Mouse (Mus musculus) stomach, embryonic 16.5 days (tissue): Measurements from ENCODE around the gene Dst. TPM values are rescaled to one million over a fixed set of nuclear protein-coding genes. Genes with fewer than 3 reads are reported as not detected.
"Not testable (repeated sequence)": the region's sequence is repeated elsewhere in the genome, so short reads cannot be mapped to it uniquely, and the experiment has no call there.

ENCODE experiments used
- ATAC-seq: fragments of 200-750 bp; cut with Nextera tagmentation; 2 replicates; pipeline ENCODE4 v1.8.0; 2017; ENCODE audit warnings: moderate number of reproducible peaks, moderate TSS enrichment; ENCODE audit not compliant: insufficient read depth, low FRiP score
- H3K27ac ChIP-seq: fragments of 300-500 bp; sonication (generic); 2 replicates; pipeline ENCODE4 v1.5.1; 2014; ENCODE audit warnings: low read length
- H3K27me3 ChIP-seq: fragments of 300-500 bp; sonication (generic); 2 replicates; pipeline ENCODE4 v1.6.1; 2014; ENCODE audit warnings: low read length, control low read depth, mixed read lengths; ENCODE audit not compliant: control insufficient read depth, insufficient read depth
- H3K36me3 ChIP-seq: fragments of 300-500 bp; sonication (generic); 2 replicates; pipeline ENCODE4 v1.6.1; 2014; ENCODE audit warnings: low read length; ENCODE audit not compliant: control insufficient read depth, insufficient read depth
- H3K4me1 ChIP-seq: fragments of 300-500 bp; sonication (generic); 2 replicates; pipeline ENCODE4 v1.6.1; 2014; ENCODE audit warnings: low read length, control low read depth, mixed read lengths; ENCODE audit not compliant: control insufficient read depth, insufficient read depth
- H3K4me2 ChIP-seq: fragments of 300-500 bp; sonication (generic); 2 replicates; pipeline ENCODE4 v1.6.1; 2014; ENCODE audit warnings: low read depth, low read length, mixed read lengths
- H3K4me3 ChIP-seq: fragments of 300-500 bp; sonication (generic); replicated peaks from 2 replicates; pipeline ENCODE4 v1.5.1; 2014; ENCODE audit warnings: mild to moderate bottlenecking, low read length
- H3K9ac ChIP-seq: fragments of 300-500 bp; sonication (generic); 2 replicates; pipeline ENCODE4 v1.6.1; 2014; ENCODE audit warnings: low read length
- H3K9me3 ChIP-seq: fragments of 300-500 bp; sonication (generic); replicated peaks from 2 replicates; pipeline ENCODE4 v1.6.1; 2016; ENCODE audit warnings: low read length, control low read depth; ENCODE audit not compliant: control insufficient read depth
- WGBS: fragments of 180-500 bp; shearing (Covaris S2); extraction: QIAGEN DNeasy Blood & Tissue Kit; methylation state at CpG from one replicate; pipeline ENCODE4 v1.1.7; 2014; 5-methylcytosine and 5-hydroxymethylcytosine counted together
- polyA plus RNA-seq: library from polyadenylated mRNA; unstranded; fragments of >200 nt; fragmentation: Nextera tagmentation; extraction: Ambion mirVana; gene quantifications from 2 replicates; pipeline ENCODE4 v1.2.1, GENCODE M21; 2015

Dst gene
- polyA plus RNA-seq, 1 experiment from 2014 or later, result 27.8 TPM

GRCm38 (mm10) chr1:34304227-34304626, 396.2 kb downstream of the Dst start:
- Histone ChIP-seq H3K4me3 (no peak overlapping the region), H3K36me3 (peaks cover 11% of the 10 kb centered on the region; the same call in 1 of the 2 replicates), H3K4me1 (no peaks in the 10 kb centered on the region), H3K9me3 (no peaks in the 10 kb centered on the region), H3K27me3 (no peaks in the 10 kb centered on the region), H3K4me2 (no peak overlapping the region), H3K27ac (no peak overlapping the region), H3K9ac (no peak overlapping the region)
- no peak for ATAC-seq
- 77% methylated on average over 5 of the region's 5 CpGs for WGBS

- H3K9ac ChIP-seq, result no peak overlapping the region
- 97% methylated on average over 2 of the region's 2 CpGs for WGBS
These were observed 398.7 kb downstream of the Dst start for GRCm38 (mm10) chr1:34306741-34307140.

GRCm38 (mm10) chr1:34307191-34307590, 399.2 kb downstream of the Dst start:
- no peaks in the 10 kb centered on the region for H3K27me3 ChIP-seq
- H3K4me2 ChIP-seq, result no peak overlapping the region
- no peak overlapping the region for H3K27ac ChIP-seq
- no peaks in the 10 kb centered on the region for H3K4me1 ChIP-seq
- no peak for ATAC-seq
- H3K9me3 ChIP-seq, result no peaks in the 10 kb centered on the region
- H3K9ac ChIP-seq, result no peak overlapping the region
- 97% methylated on average over 15 of the region's 15 CpGs for WGBS
- peaks cover 11% of the 10 kb centered on the region; the same call in 1 of the 2 replicates for H3K36me3 ChIP-seq
- no peak overlapping the region for H3K4me3 ChIP-seq

More at GRCm38 (mm10) chr1:34306741-34307140, 398.7 kb downstream of the Dst start:
- no peaks in the 10 kb centered on the region for H3K27me3 ChIP-seq
- H3K4me1 ChIP-seq, result no peaks in the 10 kb centered on the region
- ATAC-seq, result no peak
- H3K9me3 ChIP-seq, result no peaks in the 10 kb centered on the region
- no peak overlapping the region for H3K27ac ChIP-seq
- H3K4me2 ChIP-seq, result no peak overlapping the region
- H3K36me3 ChIP-seq, result peaks cover 11% of the 10 kb centered on the region; the same call in 1 of the 2 replicates
- no peak overlapping the region for H3K4me3 ChIP-seq

GRCm38 (mm10) chr1:34308841-34309240, 400.8 kb downstream of the Dst start:
- H3K9me3 ChIP-seq, H3K4me1 ChIP-seq, H3K4me3 ChIP-seq, H3K27me3 ChIP-seq, H3K9ac ChIP-seq, H3K27ac ChIP-seq, H3K36me3 ChIP-seq, H3K4me2 ChIP-seq, ATAC-seq: not testable (repeated sequence)
- 90% methylated on average over 3 of the region's 3 CpGs for WGBS

- no peak overlapping the region for H3K4me2 ChIP-seq
- 93% methylated on average over 12 of the region's 12 CpGs for WGBS
- no peaks in the 10 kb centered on the region for H3K9me3 ChIP-seq
- H3K27ac ChIP-seq, result no peak overlapping the region
- no peak overlapping the region for H3K4me3 ChIP-seq
- no peaks in the 10 kb centered on the region for H3K27me3 ChIP-seq
- no peak for ATAC-seq
- H3K36me3 ChIP-seq, result peaks cover 6% of the 10 kb centered on the region; the same call in 1 of the 2 replicates
- H3K4me1 ChIP-seq, result no peaks in the 10 kb centered on the region
- H3K9ac ChIP-seq, result no peak overlapping the region
These were observed 401.4 kb downstream of the Dst start for GRCm38 (mm10) chr1:34309396-34309795.

GRCm38 (mm10) chr1:34310532-34311250, 402.7 kb downstream of the Dst start:
- 76% methylated on average over 8 of the region's 8 CpGs for WGBS
- Histone ChIP-seq H3K4me3 (no peak overlapping the region), H3K4me1 (no peaks in the 10 kb centered on the region), H3K27me3 (no peaks in the 10 kb centered on the region), H3K27ac (peak overlapping the region; percentile 18), H3K9ac (no peak overlapping the region), H3K4me2 (no peak overlapping the region), H3K36me3 (peaks cover 6% of the 10 kb centered on the region; the same call in 1 of the 2 replicates), H3K9me3 (no peaks in the 10 kb centered on the region)
- no peak for ATAC-seq

- no peaks in the 10 kb centered on the region for H3K9me3 ChIP-seq
- H3K27ac ChIP-seq, result no peak overlapping the region
- no peak overlapping the region for H3K9ac ChIP-seq
- 87% methylated on average over 4 of the region's 4 CpGs for WGBS
- H3K27me3 ChIP-seq, result no peaks in the 10 kb centered on the region
- ATAC-seq, result no peak; the same call in 1 of the 2 replicates
- no peaks in the 10 kb centered on the region for H3K36me3 ChIP-seq
- H3K4me1 ChIP-seq, result no peaks in the 10 kb centered on the region
- H3K4me2 ChIP-seq, result no peak overlapping the region
- no peak overlapping the region for H3K4me3 ChIP-seq
These were observed 404.8 kb downstream of the Dst start for GRCm38 (mm10) chr1:34312806-34313205.

- H3K4me1 ChIP-seq, result no peaks in the 10 kb centered on the region
- no peak overlapping the region for H3K27ac ChIP-seq
- 54% methylated on average over 5 of the region's 5 CpGs for WGBS
- H3K4me2 ChIP-seq, result no peak overlapping the region
- H3K27me3 ChIP-seq, result no peaks in the 10 kb centered on the region
- H3K36me3 ChIP-seq, result no peaks in the 10 kb centered on the region
- peak; percentile 58; the same call in 1 of the 2 replicates for ATAC-seq
- H3K9me3 ChIP-seq, result no peaks in the 10 kb centered on the region
- H3K4me3 ChIP-seq, result no peak overlapping the region
- no peak overlapping the region for H3K9ac ChIP-seq
These were observed 407.4 kb downstream of the Dst start for GRCm38 (mm10) chr1:34315381-34315780.

- H3K9ac ChIP-seq, result no peak overlapping the region
- H3K27ac ChIP-seq, result no peak overlapping the region
- H3K4me3 ChIP-seq, result no peak overlapping the region
- WGBS, result 77% methylated on average over 7 of the region's 7 CpGs
- no peaks in the 10 kb centered on the region for H3K27me3 ChIP-seq
- no peaks in the 10 kb centered on the region for H3K9me3 ChIP-seq
- H3K36me3 ChIP-seq, result no peaks in the 10 kb centered on the region
- no peak overlapping the region for H3K4me2 ChIP-seq
- peaks cover 7% of the 10 kb centered on the region; the same call in 1 of the 2 replicates for H3K4me1 ChIP-seq
- no peak for ATAC-seq
These were observed 416.2 kb downstream of the Dst start for GRCm38 (mm10) chr1:34324255-34324654.
